ENCODE assay signal across 15 mouse cellular contexts in the genomic region with DNA sequence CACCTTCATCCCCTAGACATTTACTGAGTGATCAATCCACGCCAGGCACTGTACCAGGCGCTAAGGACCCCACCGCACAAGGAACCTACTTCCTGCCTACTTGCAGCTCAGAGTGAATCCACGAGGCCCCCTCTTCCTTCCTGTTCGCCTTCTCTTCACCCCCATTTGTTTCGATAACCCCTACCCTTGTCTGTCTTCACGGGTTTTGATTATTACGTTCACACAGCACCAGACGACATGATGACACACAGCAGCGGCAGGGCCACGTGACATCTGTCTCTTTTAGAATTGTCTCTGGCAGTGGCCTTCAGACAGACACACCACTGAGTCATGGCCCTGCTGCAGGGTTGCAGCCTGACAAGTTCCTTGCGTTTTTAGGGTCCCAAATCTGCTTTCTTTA. TPM values are rescaled to one million over a fixed set of nuclear protein-coding genes. Genes with fewer than 3 reads are reported as not detected.
DNase-seq lines count a peak whose midpoint lies in the region; ATAC-seq and TF ChIP-seq lines count a peak whose summit lies in the region.
"Had no signal": no experiment of that assay in that cellular context is flagged by ENCODE, and none has a peak within 500 bp of the region (broad histone marks: within the 10 kb centered on the region; RNA-seq: fewer than 3 reads in every experiment).

No protein-coding gene starts in this region.

- TF ChIP-seq CTCF in C2C12 (IDR thresholded peaks at IDR 0.05; ENCODE audit: control insufficient read depth, insufficient read depth, insufficient read length) = no peak
- TF ChIP-seq CTCF in thymus, adult 2 months (IDR thresholded peaks at IDR 0.05; ENCODE audit: borderline replicate concordance, control insufficient read depth, extremely low read depth, insufficient read depth, low read length, poor library complexity) = no peak

- H3K9me3 ChIP-seq in heart, embryonic 11.5 days (replicated peaks; ENCODE audit: control insufficient read depth, low read length) = no peaks in the 10 kb centered on the region
- H3K9me3 ChIP-seq in heart, embryonic 12.5 days (replicated peaks) = no peaks in the 10 kb centered on the region
- H3K9me3 ChIP-seq in forebrain, embryonic 13.5 days (replicated peaks) = no peaks in the 10 kb centered on the region
- H3K9me3 ChIP-seq: embryonic facial prominence, embryonic 10.5 days had no signal

- DNase-seq in adrenal gland, postnatal 25 days = peak; percentile 70
- peak; percentile 45 for DNase-seq in thymus, adult 2 months
- no peak for DNase-seq in embryo, embryonic 10 days (ENCODE audit: low spot score)
- DNase-seq in embryo, embryonic 9.5 days (ENCODE audit: extremely low spot score) = no peak
- DNase-seq: cerebellum, adult 11-12 months; heart, postnatal 4 days; kidney, adult 9 months; layer of hippocampus, adult 9-11 months had no signal

- H3K79me3 ChIP-seq in C2C12 (ENCODE audit: low read depth) = no peaks in the 10 kb centered on the region

- WGBS in heart, embryonic 11.5 days (ENCODE audit: insufficient replicate concordance) = 49% methylated on average over 12 of the region's 12 CpGs
- 48% methylated on average over 12 of the region's 12 CpGs for WGBS in heart, embryonic 12.5 days
- 14% methylated on average over 12 of the region's 12 CpGs for WGBS in thymus, adult 2 months
- 78% methylated on average over 12 of the region's 12 CpGs for WGBS in forebrain, embryonic 13.5 days

- ATAC-seq in heart, embryonic 11.5 days (replicated peaks; ENCODE audit: insufficient number of reproducible peaks, low FRiP score, low TSS enrichment) = no peak
- ATAC-seq in heart, embryonic 12.5 days (ENCODE audit: insufficient number of reproducible peaks, low FRiP score) = no peak
- ATAC-seq in forebrain, embryonic 13.5 days = no peak

- H3K9ac ChIP-seq in heart, embryonic 11.5 days (ENCODE audit: low read depth, low read length) = no peak overlapping the region
- no peak overlapping the region for H3K9ac ChIP-seq in heart, embryonic 12.5 days
- H3K9ac ChIP-seq in forebrain, embryonic 13.5 days = no peak overlapping the region

- no peak overlapping the region for H3ac ChIP-seq in C2C12 (ENCODE audit: control insufficient read depth, insufficient read length, low read depth)

- H3K79me2 ChIP-seq in C2C12 (ENCODE audit: control insufficient read depth, insufficient read depth) = no peaks in the 10 kb centered on the region

- H3K36me3 ChIP-seq in heart, embryonic 11.5 days (ENCODE audit: control insufficient read depth, insufficient read depth, low read length) = no peaks in the 10 kb centered on the region
- no peaks in the 10 kb centered on the region for H3K36me3 ChIP-seq in heart, embryonic 12.5 days
- H3K36me3 ChIP-seq in C2C12 (ENCODE audit: control insufficient read depth, insufficient read depth) = no peaks in the 10 kb centered on the region
- H3K36me3 ChIP-seq in thymus, adult 2 months (ENCODE audit: control insufficient read depth, insufficient read depth, low read length) = no peaks in the 10 kb centered on the region
- H3K36me3 ChIP-seq in forebrain, embryonic 13.5 days (ENCODE audit: poor library complexity, severe bottlenecking) = no peaks in the 10 kb centered on the region
- H3K36me3 ChIP-seq: embryonic facial prominence, embryonic 10.5 days had no signal

- peaks cover 24% of the 10 kb centered on the region for H3K4me1 ChIP-seq in heart, embryonic 11.5 days (ENCODE audit: control insufficient read depth, insufficient read depth, low read length)
- H3K4me1 ChIP-seq in heart, embryonic 12.5 days (replicated peaks) = peaks cover 42% of the 10 kb centered on the region
- H3K4me1 ChIP-seq in thymus, adult 2 months (replicated peaks; ENCODE audit: control insufficient read depth, insufficient read depth, low read length) = peaks cover 43% of the 10 kb centered on the region
- peaks cover 16% of the 10 kb centered on the region for H3K4me1 ChIP-seq in forebrain, embryonic 13.5 days

- H3K27me3 ChIP-seq in heart, embryonic 11.5 days (ENCODE audit: control insufficient read depth, insufficient read depth, low read length) = 0 out of 2 replicates have a peak, but pooled peaks cover 4% of the 10 kb centered on the region
- H3K27me3 ChIP-seq in heart, embryonic 12.5 days (replicated peaks) = no peaks in the 10 kb centered on the region
- H3K27me3 ChIP-seq in C2C12 (ENCODE audit: control insufficient read depth, insufficient read depth, insufficient read length) = no peaks in the 10 kb centered on the region
- no peaks in the 10 kb centered on the region for H3K27me3 ChIP-seq in thymus, adult 2 months (ENCODE audit: control insufficient read depth, insufficient read depth, low read length)
- 0 out of 2 replicates have a peak, but pooled peaks cover 6% of the 10 kb centered on the region for H3K27me3 ChIP-seq in forebrain, embryonic 13.5 days

- no peak for TF ChIP-seq POLR2A in thymus, adult 2 months (IDR thresholded peaks at IDR 0.05; ENCODE audit: control insufficient read depth, extremely low read depth, insufficient read depth, low read length, poor library complexity)

- no peak overlapping the region for H3K4me2 ChIP-seq in heart, embryonic 11.5 days
- no peak overlapping the region for H3K4me2 ChIP-seq in heart, embryonic 12.5 days
- no peak overlapping the region for H3K4me2 ChIP-seq in forebrain, embryonic 13.5 days

- 0 out of 2 replicates have a peak overlapping the region, but pooled peaks have one; percentile 17 for H3K27ac ChIP-seq in heart, embryonic 11.5 days (ENCODE audit: low read depth, low read length)
- no peak overlapping the region for H3K27ac ChIP-seq in heart, embryonic 12.5 days (ENCODE audit: poor library complexity, severe bottlenecking)
- H3K27ac ChIP-seq in thymus, adult 2 months (ENCODE audit: control insufficient read depth, insufficient read depth, low read length) = peak overlapping the region; percentile 14
- no peak overlapping the region for H3K27ac ChIP-seq in forebrain, embryonic 13.5 days
- H3K27ac ChIP-seq: embryonic facial prominence, embryonic 10.5 days had no signal

- H3K4me3 ChIP-seq in heart, embryonic 11.5 days (ENCODE audit: low read depth, low read length) = no peak overlapping the region
- H3K4me3 ChIP-seq in heart, embryonic 12.5 days = no peak overlapping the region
- H3K4me3 ChIP-seq in C2C12 (ENCODE audit: insufficient read depth, poor library complexity, severe bottlenecking) = no peak overlapping the region
- H3K4me3 ChIP-seq in thymus, adult 2 months (ENCODE audit: control insufficient read depth, insufficient read depth, low read length) = no peak overlapping the region
- no peak overlapping the region for H3K4me3 ChIP-seq in forebrain, embryonic 13.5 days
- H3K4me3 ChIP-seq: embryonic facial prominence, embryonic 10.5 days had no signal

TF ChIP-seq in C2C12, 6 proteins besides CTCF, POLR2A, EP300 and RAD21:
- TF ChIP-seq MAX (IDR thresholded peaks at IDR 0.05) (peak; percentile 47), MYOD1 (IDR thresholded peaks at IDR 0.05; ENCODE audit: control insufficient read depth, insufficient read length, low read depth) (no peak), USF1 (IDR thresholded peaks at IDR 0.05; ENCODE audit: low read depth) (peak; percentile 92)

RNA-seq across cellular contexts. Expression of a gene that starts 21.7 kb away (rescaled TPM):
- polyA plus RNA-seq in heart, embryonic 11.5 days (2014; fragmentation: Nextera tagmentation; extraction: Ambion mirVana) = 31.2 and 33.4 TPM in 2 replicates
- 25.9 and 29.0 TPM in 2 replicates for polyA plus RNA-seq in heart, embryonic 12.5 days (2016; fragmentation: Nextera tagmentation; extraction: Ambion mirVana)
- polyA plus RNA-seq in C2C12 (2012; fragmentation: generic; extraction: Trizol) = 15.5 TPM
- total RNA-seq in adrenal gland, postnatal 25 days (2021) = 35.3 and 36.6 TPM in 2 replicates
- 15.0 and 15.1 TPM in 2 replicates for polyA plus RNA-seq in thymus, adult 2 months (2012; rRNA removed)
- 35.2 and 43.5 TPM in 2 replicates for polyA plus RNA-seq in forebrain, embryonic 13.5 days (2015; fragmentation: Nextera tagmentation; extraction: Ambion mirVana)

RNA-seq across cellular contexts. Expression of a gene that starts 29.8 kb away (rescaled TPM):
- polyA plus RNA-seq in heart, embryonic 11.5 days (2014; fragmentation: Nextera tagmentation; extraction: Ambion mirVana) = 0.40 and 0.63 TPM in 2 replicates
- polyA plus RNA-seq in heart, embryonic 12.5 days (2016; fragmentation: Nextera tagmentation; extraction: Ambion mirVana) = 0.19 and 0.23 TPM in 2 replicates
- polyA plus RNA-seq in C2C12 (2012; fragmentation: generic; extraction: Trizol) = 0.01 TPM
- total RNA-seq in adrenal gland, postnatal 25 days (2021) = 0.33 TPM in 1 of 2 replicates, not detected in the other
- 15.3 and 15.8 TPM in 2 replicates for polyA plus RNA-seq in thymus, adult 2 months (2012; rRNA removed)
- not detected in 2 replicates for polyA plus RNA-seq in forebrain, embryonic 13.5 days (2015; fragmentation: Nextera tagmentation; extraction: Ambion mirVana)
- total RNA-seq: gastrocnemius, adult 8-10 months had no signal
- polyA plus RNA-seq: forebrain, embryonic 11.5 days had no signal

RNA-seq across cellular contexts. Expression of a gene that starts 59.8 kb away (rescaled TPM):
- 66.8 and 67.5 TPM in 2 replicates for polyA plus RNA-seq in heart, embryonic 11.5 days (2014; fragmentation: Nextera tagmentation; extraction: Ambion mirVana)
- 60.1 and 60.9 TPM in 2 replicates for polyA plus RNA-seq in heart, embryonic 12.5 days (2016; fragmentation: Nextera tagmentation; extraction: Ambion mirVana)
- 19.2 TPM for polyA plus RNA-seq in C2C12 (2012; fragmentation: generic; extraction: Trizol)
- total RNA-seq in adrenal gland, postnatal 25 days (2021) = 56.4 and 57.6 TPM in 2 replicates
- polyA plus RNA-seq in thymus, adult 2 months (2012; rRNA removed) = 14.0 and 16.1 TPM in 2 replicates
- 116 and 119 TPM in 2 replicates for polyA plus RNA-seq in forebrain, embryonic 13.5 days (2015; fragmentation: Nextera tagmentation; extraction: Ambion mirVana)

Comparison
In these comparisons a context has a peak if more than half of its experiments do, and no peak if none do; other contexts are left out.
1. H3K27ac ChIP-seq: peak in heart, embryonic 11.5 days (single experiment) and thymus, adult 2 months (single experiment); none in heart, embryonic 12.5 days (single experiment) and forebrain, embryonic 13.5 days (single experiment).
2. DNase-seq: peak in adrenal gland, postnatal 25 days (single experiment) and thymus, adult 2 months (single experiment); none in embryo, embryonic 10 days (single experiment) and embryo, embryonic 9.5 days (single experiment).